Comparison of ENCODE assay signal across 8 mouse cellular contexts in genomic region chr14:102902906-102903305, GRCm38 (mm10).
DNase-seq lines count a peak whose midpoint lies in the region; ATAC-seq lines count a peak whose summit lies in the region.

No protein-coding gene starts in this region.

- no peaks in the 10 kb centered on the region for H3K9me3 ChIP-seq in midbrain, embryonic 12.5 days
- H3K9me3 ChIP-seq in midbrain, embryonic 11.5 days (ENCODE audit: control insufficient read depth, low read length) = no peaks in the 10 kb centered on the region

- no peaks in the 10 kb centered on the region for H3K27me3 ChIP-seq in midbrain, embryonic 12.5 days
- no peaks in the 10 kb centered on the region for H3K27me3 ChIP-seq in midbrain, embryonic 11.5 days (ENCODE audit: control insufficient read depth, insufficient read depth, low read length)

- no peaks in the 10 kb centered on the region for H3K4me1 ChIP-seq in midbrain, embryonic 12.5 days
- H3K4me1 ChIP-seq in midbrain, embryonic 11.5 days (ENCODE audit: control insufficient read depth, insufficient read depth, low read length) = no peaks in the 10 kb centered on the region

- H3K4me3 ChIP-seq in midbrain, embryonic 12.5 days = no peak overlapping the region
- no peak overlapping the region for H3K4me3 ChIP-seq in midbrain, embryonic 11.5 days (ENCODE audit: low read depth, low read length)

- H3K36me3 ChIP-seq in midbrain, embryonic 12.5 days = no peaks in the 10 kb centered on the region
- H3K36me3 ChIP-seq in midbrain, embryonic 11.5 days (ENCODE audit: control insufficient read depth, insufficient read depth, low read length) = no peaks in the 10 kb centered on the region

- DNase-seq in midbrain, embryonic 11.5 days (ENCODE audit: low spot score, missing footprints) = no peak
- peak; percentile 27 for DNase-seq in embryo, embryonic 10.5 days (ENCODE audit: low spot score)
- DNase-seq in heart, adult 8-10 months (ENCODE audit: low spot score) = peak; percentile 76
- peak; percentile 66 to 76 for DNase-seq in layer of hippocampus, postnatal 10 days (ENCODE audit: low spot score in 2 of 2)
- peak; percentile 39 for DNase-seq in neural tube, embryonic 10.5 days (ENCODE audit: extremely low spot score, low spot score)
- no peak for DNase-seq in thymus, adult 18-20 months
- no peak for DNase-seq in yolk sac, embryonic 10.5 days (ENCODE audit: low spot score)

- H3K4me2 ChIP-seq in midbrain, embryonic 12.5 days (replicated peaks) = no peak overlapping the region
- no peak overlapping the region for H3K4me2 ChIP-seq in midbrain, embryonic 11.5 days

- no peak overlapping the region for H3K27ac ChIP-seq in midbrain, embryonic 12.5 days (replicated peaks)
- H3K27ac ChIP-seq in midbrain, embryonic 11.5 days (ENCODE audit: low read depth, low read length) = no peak overlapping the region

- ATAC-seq in midbrain, embryonic 12.5 days (ENCODE audit: low FRiP score, low read depth) = 0 out of 2 replicates have a peak, but pooled peaks have one; percentile 38
- no peak for ATAC-seq in midbrain, embryonic 11.5 days (ENCODE audit: low FRiP score)

- WGBS in midbrain, embryonic 12.5 days = 74% methylated on average over 12 of the region's 12 CpGs
- WGBS in midbrain, embryonic 11.5 days = 70% methylated on average over 12 of the region's 12 CpGs

- H3K9ac ChIP-seq in midbrain, embryonic 12.5 days (replicated peaks) = no peak overlapping the region
- H3K9ac ChIP-seq in midbrain, embryonic 11.5 days (ENCODE audit: low read length) = no peak overlapping the region

Comparison
In these comparisons a context has a peak if more than half of its experiments do, and no peak if none do; other contexts are left out.
1. DNase-seq: peak in embryo, embryonic 10.5 days (single experiment), heart, adult 8-10 months (single experiment), layer of hippocampus, postnatal 10 days (2 of 2) and neural tube, embryonic 10.5 days (single experiment); none in midbrain, embryonic 11.5 days (single experiment), thymus, adult 18-20 months (0 of 2) and yolk sac, embryonic 10.5 days (single experiment).